Mouse (Mus musculus) 3134 (cell line): ENCODE measurements around the gene Osgepl1.
A peak's percentile ranks its signal among the peaks of the same experiment; 100 is the strongest.
"Not testable (repeated sequence)": the region's sequence is repeated elsewhere in the genome, so short reads cannot be mapped to it uniquely, and the experiment has no call there.

ENCODE experiments used
- DNase-seq: peaks from one replicate; pipeline ENCODE4 v3.0.0-alpha.2; 2011; ENCODE audit warnings: low spot score; ENCODE audit not compliant: insufficient read length; ENCODE audit errors: extremely low read depth

The Osgepl1 gene

GRCm38 (mm10) chr1:53312989-53313967 lies at the start of gene Osgepl1:
TSS of gene Osgepl1 (plus strand) at chr1:53313624.
- peak; percentile 89 for DNase-seq

GRCm38 (mm10) chr1:53264958-53265612 lies 48.3 kb upstream of the Osgepl1 start:
- DNase-seq: not testable (repeated sequence)

GRCm38 (mm10) chr1:53269901-53270300 lies 43.5 kb upstream of the Osgepl1 start:
- no peak for DNase-seq

GRCm38 (mm10) chr1:53272646-53273045 lies 40.8 kb upstream of the Osgepl1 start:
- no peak for DNase-seq

GRCm38 (mm10) chr1:53291197-53291596 lies 22.2 kb upstream of the Osgepl1 start:
- no peak for DNase-seq

GRCm38 (mm10) chr1:53296581-53297383 lies 16.6 kb upstream of the Osgepl1 start, which contains the start of the genes Pms1, Ormdl1 and Gm28778:
TSS of gene Pms1 (minus strand) at chr1:53297018.
TSS of gene Ormdl1 (plus strand) at chr1:53297095.
TSS of gene Gm28778 (plus strand) at chr1:53297111.
- DNase-seq: peak; percentile 99

- no peak for DNase-seq
Measured at GRCm38 (mm10) chr1:53300506-53300905, 12.9 kb upstream of the Osgepl1 start.

GRCm38 (mm10) chr1:53321662-53322344 lies 8.4 kb downstream of the Osgepl1 start:
- DNase-seq: no peak

- no peak for DNase-seq
Measured at GRCm38 (mm10) chr1:53323254-53323653, 9.8 kb downstream of the Osgepl1 start.

- no peak for DNase-seq
Measured at GRCm38 (mm10) chr1:53324277-53324676, 10.9 kb downstream of the Osgepl1 start.

GRCm38 (mm10) chr1:53324827-53325494 lies 11.5 kb downstream of the Osgepl1 start:
- DNase-seq: no peak

GRCm38 (mm10) chr1:53333527-53333926 lies 20.1 kb downstream of the Osgepl1 start:
- not testable (repeated sequence) for DNase-seq

GRCm38 (mm10) chr1:53335465-53335864 lies 22.0 kb downstream of the Osgepl1 start:
- no peak for DNase-seq

GRCm38 (mm10) chr1:53337403-53337802 lies 24.0 kb downstream of the Osgepl1 start:
- not testable (repeated sequence) for DNase-seq

- no peak for DNase-seq
Measured at GRCm38 (mm10) chr1:53341071-53341470, 27.6 kb downstream of the Osgepl1 start.

GRCm38 (mm10) chr1:53352327-53353261 lies 39.2 kb downstream of the Osgepl1 start, which contains the start of the genes Asdurf, Gm28551 and Asnsd1:
TSS of gene Asdurf (minus strand) at chr1:53352619.
TSS of gene Gm28551 (minus strand) at chr1:53352667.
TSS of gene Asnsd1 (minus strand) at chr1:53352752.
- DNase-seq: peak; percentile 98

- DNase-seq: no peak
Measured at GRCm38 (mm10) chr1:53358988-53359387, 45.6 kb downstream of the Osgepl1 start.
